Mouse (Mus musculus) fat pad, adult 2 months (tissue): Measurements from ENCODE around the gene Colgalt1.
A peak's percentile ranks its signal among the peaks of the same experiment; 100 is the strongest.

Experiments used
- DNase-seq: peaks from one replicate; pipeline ENCODE4 v3.0.0-alpha.2; 2011; ENCODE audit warnings: low read depth, low spot score; ENCODE audit errors: extremely low read depth

Gene Colgalt1

GRCm38 (mm10) chr8:71610822-71611651 lies at the start of gene Colgalt1:
TSS of gene Colgalt1 (plus strand) at chr8:71610998.
- peak; percentile 88 for DNase-seq

GRCm38 (mm10) chr8:71561401-71561800 lies 49.4 kb upstream of the Colgalt1 start:
- DNase-seq, result no peak

- no peak for DNase-seq
These were observed 48.0 kb upstream of the Colgalt1 start for GRCm38 (mm10) chr8:71562751-71563150.

- no peak for DNase-seq
These were observed 46.8 kb upstream of the Colgalt1 start for GRCm38 (mm10) chr8:71563992-71564391.

GRCm38 (mm10) chr8:71566501-71566900 lies 44.3 kb upstream of the Colgalt1 start, which contains the start of gene Nxnl1:
TSS of gene Nxnl1 (minus strand) at chr8:71566601.
- no peak for DNase-seq

- DNase-seq, result no peak
These were observed 43.2 kb upstream of the Colgalt1 start for GRCm38 (mm10) chr8:71567587-71567986.

- DNase-seq, result no peak
These were observed 42.3 kb upstream of the Colgalt1 start, which contains the start of gene Slc27a1 for GRCm38 (mm10) chr8:71568387-71568937. TSS of gene Slc27a1 (plus strand) at chr8:71568882.

GRCm38 (mm10) chr8:71568941-71569340 lies 41.9 kb upstream of the Colgalt1 start:
- no peak for DNase-seq

GRCm38 (mm10) chr8:71569366-71570290 lies 41.2 kb upstream of the Colgalt1 start:
- DNase-seq, result peak; percentile 92

GRCm38 (mm10) chr8:71570291-71570954 lies 40.4 kb upstream of the Colgalt1 start:
- DNase-seq, result peak; percentile 94

- no peak for DNase-seq
These were observed 38.7 kb upstream of the Colgalt1 start for GRCm38 (mm10) chr8:71572077-71572476.

- DNase-seq, result peak; percentile 84
These were observed 37.8 kb upstream of the Colgalt1 start for GRCm38 (mm10) chr8:71572847-71573633.

GRCm38 (mm10) chr8:71574426-71574825 lies 36.4 kb upstream of the Colgalt1 start:
- DNase-seq, result no peak

- DNase-seq, result no peak
These were observed 35.8 kb upstream of the Colgalt1 start for GRCm38 (mm10) chr8:71575020-71575419.

GRCm38 (mm10) chr8:71577856-71578387 lies 32.9 kb upstream of the Colgalt1 start:
- no peak for DNase-seq

GRCm38 (mm10) chr8:71579009-71579408 lies 31.8 kb upstream of the Colgalt1 start:
- DNase-seq, result no peak

GRCm38 (mm10) chr8:71579476-71579875 lies 31.3 kb upstream of the Colgalt1 start:
- DNase-seq, result no peak

- DNase-seq, result no peak
These were observed 30.6 kb upstream of the Colgalt1 start for GRCm38 (mm10) chr8:71580201-71580600.

GRCm38 (mm10) chr8:71586891-71587290 lies 23.9 kb upstream of the Colgalt1 start:
- no peak for DNase-seq

GRCm38 (mm10) chr8:71588762-71589161 lies 22.0 kb upstream of the Colgalt1 start:
- no peak for DNase-seq
